Mouse (Mus musculus): ENCODE results near the gene Olfr161.

DNA sequence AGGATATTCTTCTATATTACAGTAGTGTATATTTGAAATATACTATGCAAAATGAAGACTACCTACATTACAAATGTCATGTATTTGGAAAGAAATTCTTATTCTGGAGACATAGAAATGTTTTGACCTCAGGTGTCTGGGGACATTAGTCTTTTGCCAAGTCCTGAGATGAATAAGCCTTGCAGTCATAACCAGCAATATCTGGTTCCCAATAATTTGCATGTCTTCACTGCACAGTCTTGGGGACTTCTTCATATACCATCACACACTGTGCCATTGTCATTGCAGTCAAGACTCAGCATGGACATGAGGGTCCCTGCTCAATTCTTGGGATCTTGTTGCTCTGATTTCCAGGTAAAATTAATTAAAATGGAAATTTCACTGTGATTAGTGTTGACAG, 27.3 kb upstream of the Olfr161 start:
- TF ChIP-seq CTCF (IDR thresholded peaks at IDR 0.05; ENCODE audit: low read depth) (no peak), EP300 (IDR thresholded peaks at IDR 0.05; ENCODE audit: low read depth) (no peak)

Measured in liver, embryonic 14.5 days (tissue).